Mouse (Mus musculus) kidney, postnatal 36 days (tissue): ENCODE data around the gene Cdkl3.

Source experiments
- DNase-seq, 2 experiments: peaks; one replicate each; pipeline ENCODE4 v3.0.0; 2021 to 2022; ENCODE audit warnings: mixed read lengths in 2 of 2

Gene Cdkl3

GRCm38 (mm10) chr11:52003772-52004528 is at the start of gene Cdkl3:
Cdkl3 (plus strand) TSS chr11:52004221.
- DNase-seq, result peak; percentile 98

- no peak for DNase-seq
These were observed 47.9 kb upstream of the Cdkl3 start for GRCm38 (mm10) chr11:51956112-51956511.

GRCm38 (mm10) chr11:51957760-51958159 is 46.3 kb upstream of the Cdkl3 start:
- no peak for DNase-seq

- DNase-seq, result no peak
These were observed 44.5 kb upstream of the Cdkl3 start for GRCm38 (mm10) chr11:51959511-51959910.

- DNase-seq, result no peak
These were observed 44.0 kb upstream of the Cdkl3 start for GRCm38 (mm10) chr11:51960061-51960460.

- DNase-seq, result peak in 1 of 2 experiments; percentile 27
These were observed 43.0 kb upstream of the Cdkl3 start for GRCm38 (mm10) chr11:51960967-51961471.

GRCm38 (mm10) chr11:51961761-51962160 is 42.3 kb upstream of the Cdkl3 start:
- DNase-seq, result no peak

- DNase-seq, result no peak
These were observed 41.7 kb upstream of the Cdkl3 start for GRCm38 (mm10) chr11:51962277-51962676.

GRCm38 (mm10) chr11:51966651-51967050 is 37.4 kb upstream of the Cdkl3 start:
- DNase-seq, result no peak

GRCm38 (mm10) chr11:51967443-51968401 is 36.3 kb upstream of the Cdkl3 start, which contains the start of gene Cdkn2aipnl:
Cdkn2aipnl (plus strand) TSS chr11:51967661.
- peak; percentile 96 to 99 for DNase-seq

- DNase-seq, result no peak
These were observed 35.1 kb upstream of the Cdkl3 start for GRCm38 (mm10) chr11:51968896-51969295.

- DNase-seq, result no peak
These were observed 34.5 kb upstream of the Cdkl3 start for GRCm38 (mm10) chr11:51969511-51969910.

GRCm38 (mm10) chr11:51971644-51972043 is 32.4 kb upstream of the Cdkl3 start:
- no peak for DNase-seq

- DNase-seq, result peak; percentile 81 to 83
These were observed 4.3 kb upstream of the Cdkl3 start for GRCm38 (mm10) chr11:51999611-52000289.

- DNase-seq, result peak; percentile 98 to 99
These were observed 3.6 kb upstream of the Cdkl3 start, which contains the start of gene Ube2b for GRCm38 (mm10) chr11:52000290-52000962. Ube2b (minus strand) TSS chr11:52000762.

- DNase-seq, result no peak
These were observed 2.7 kb upstream of the Cdkl3 start for GRCm38 (mm10) chr11:52001341-52001740.

GRCm38 (mm10) chr11:52001861-52002260 is 2.2 kb upstream of the Cdkl3 start:
- DNase-seq, result no peak

- peak; percentile 13 to 34 for DNase-seq
These were observed 1.0 kb upstream of the Cdkl3 start for GRCm38 (mm10) chr11:52002842-52003504.

- DNase-seq, result no peak
These were observed 583 bp upstream of the Cdkl3 start for GRCm38 (mm10) chr11:52003505-52003771.

- no peak for DNase-seq
These were observed 1.6 kb downstream of the Cdkl3 start for GRCm38 (mm10) chr11:52005586-52005985.

GRCm38 (mm10) chr11:52011011-52011410 is 7.0 kb downstream of the Cdkl3 start:
- DNase-seq, result no peak

- DNase-seq, result no peak
These were observed 7.5 kb downstream of the Cdkl3 start for GRCm38 (mm10) chr11:52011541-52011940.
